Mouse (Mus musculus) cortical plate, adult 2 months (tissue): ENCODE data around the gene Lamp1. TPM values are rescaled to one million over a fixed set of nuclear protein-coding genes. Genes with fewer than 3 reads are reported as not detected.
A peak's percentile ranks its signal among the peaks of the same experiment; 100 is the strongest.
"Not testable (repeated sequence)": the region's sequence is repeated elsewhere in the genome, so short reads cannot be mapped to it uniquely, and the experiment has no call there.

Experiments used
- H3K27ac ChIP-seq: fragments of 200-500 bp; 2 replicates; pipeline ENCODE4 v1.5.1; 2012; ENCODE audit warnings: low read length, control low read depth, inconsistent platforms; ENCODE audit not compliant: insufficient read depth
- H3K4me1 ChIP-seq: fragments of 200-500 bp; 2 replicates; pipeline ENCODE4 v1.6.1; 2011; ENCODE audit warnings: low read length; ENCODE audit not compliant: control insufficient read depth, insufficient read depth
- H3K4me3 ChIP-seq: fragments of 200-500 bp; 2 replicates; pipeline ENCODE4 v1.5.1; 2011; ENCODE audit warnings: mild to moderate bottlenecking, low read length, control low read depth; ENCODE audit not compliant: insufficient read depth
- CTCF ChIP-seq: fragments of 200-500 bp; IDR thresholded peaks from 2 replicates; pipeline ENCODE4 v1.5.1; 2011; ENCODE audit warnings: mild to moderate bottlenecking, control low read depth, low read length; ENCODE audit not compliant: insufficient read depth; ENCODE audit errors: extremely low read depth
- POLR2A ChIP-seq: fragments of 200-500 bp; IDR thresholded peaks from 2 replicates; pipeline ENCODE4 v1.6.1; 2011; ENCODE audit warnings: mild to moderate bottlenecking, low read length, control low read depth; ENCODE audit not compliant: insufficient read depth; ENCODE audit errors: extremely low read depth
- polyA plus RNA-seq: library from polyadenylated mRNA; depleted of rRNA; stranded (reverse); fragments of >200 nt; gene quantifications from 2 replicates; pipeline ENCODE4 v1.2.3, GENCODE M21; 2012

Gene Lamp1
- polyA plus RNA-seq, 1 experiment = 453 TPM

- H3K4me1 ChIP-seq, H3K4me3 ChIP-seq, H3K27ac ChIP-seq: not testable (repeated sequence)
- TF ChIP-seq CTCF = peak; percentile 51
Measured at GRCm38 (mm10) chr8:13132220-13132619, 26.7 kb upstream of the Lamp1 start.

GRCm38 (mm10) chr8:13139641-13140182 lies 19.2 kb upstream of the Lamp1 start:
- H3K27ac ChIP-seq = no peak overlapping the region
- TF ChIP-seq POLR2A (no peak), CTCF (no peak)
- H3K4me3 ChIP-seq = no peak overlapping the region
- no peaks in the 10 kb centered on the region for H3K4me1 ChIP-seq

GRCm38 (mm10) chr8:13141681-13142080 lies 17.3 kb upstream of the Lamp1 start:
- Histone ChIP-seq H3K4me3 (no peak overlapping the region), H3K4me1 (no peaks in the 10 kb centered on the region), H3K27ac (no peak overlapping the region)
- TF ChIP-seq CTCF = no peak
- TF ChIP-seq POLR2A = no peak

DNA sequence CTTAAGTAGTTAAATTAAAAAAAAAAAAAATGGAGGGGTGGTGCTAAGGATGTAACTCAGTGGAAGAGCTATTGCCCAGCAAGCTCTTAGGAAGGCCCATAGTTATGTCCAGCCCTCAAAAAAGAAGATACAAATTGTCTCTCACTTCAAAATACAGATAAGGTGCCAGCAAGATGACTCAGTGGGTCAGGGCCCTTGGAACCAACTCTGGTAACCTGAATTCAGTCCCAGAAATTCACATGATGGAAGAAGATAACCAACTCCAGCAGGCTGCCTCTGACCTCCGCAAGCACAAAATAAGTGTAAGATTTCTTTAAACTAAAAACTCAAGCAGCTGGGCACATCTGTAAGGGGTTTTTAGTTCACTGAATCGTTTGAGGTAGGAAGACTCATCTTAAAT lies 10.5 kb upstream of the Lamp1 start:
- H3K4me1 ChIP-seq = no peaks in the 10 kb centered on the region
- no peak overlapping the region for H3K27ac ChIP-seq
- no peak overlapping the region for H3K4me3 ChIP-seq
- no peak for TF ChIP-seq POLR2A
- no peak for TF ChIP-seq CTCF

GRCm38 (mm10) chr8:13149287-13149686 lies 9.7 kb upstream of the Lamp1 start:
- no peaks in the 10 kb centered on the region for H3K4me1 ChIP-seq
- no peak overlapping the region for H3K27ac ChIP-seq
- TF ChIP-seq CTCF = no peak
- TF ChIP-seq POLR2A = no peak
- H3K4me3 ChIP-seq = no peak overlapping the region

DNA sequence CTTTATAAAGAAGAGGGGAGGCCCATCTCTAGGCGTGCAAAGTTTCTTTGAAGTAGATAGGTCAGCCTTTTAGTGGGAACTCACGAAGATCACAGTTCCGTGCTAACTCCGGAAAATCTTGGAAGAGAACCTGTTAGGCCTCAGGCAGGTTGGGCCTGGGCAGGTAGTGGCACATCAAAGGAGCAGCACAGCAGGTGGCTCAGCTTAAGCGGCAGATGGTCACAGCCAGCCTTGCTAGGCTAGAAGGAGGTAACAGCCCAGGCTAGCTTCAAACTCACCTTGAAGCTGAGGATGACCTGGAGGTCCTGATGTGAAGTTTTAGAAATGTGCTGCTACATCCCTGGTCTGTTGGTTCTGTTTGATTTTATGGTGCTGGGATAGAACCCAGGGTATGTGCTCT lies 9.1 kb upstream of the Lamp1 start:
- Histone ChIP-seq H3K27ac (no peak overlapping the region), H3K4me1 (no peaks in the 10 kb centered on the region), H3K4me3 (no peak overlapping the region)
- TF ChIP-seq CTCF (no peak), POLR2A (no peak)

GRCm38 (mm10) chr8:13150929-13151328 lies 8.0 kb upstream of the Lamp1 start:
- Histone ChIP-seq H3K4me3 (no peak overlapping the region), H3K27ac (no peak overlapping the region), H3K4me1 (no peaks in the 10 kb centered on the region)
- no peak for TF ChIP-seq POLR2A
- TF ChIP-seq CTCF = no peak

DNA sequence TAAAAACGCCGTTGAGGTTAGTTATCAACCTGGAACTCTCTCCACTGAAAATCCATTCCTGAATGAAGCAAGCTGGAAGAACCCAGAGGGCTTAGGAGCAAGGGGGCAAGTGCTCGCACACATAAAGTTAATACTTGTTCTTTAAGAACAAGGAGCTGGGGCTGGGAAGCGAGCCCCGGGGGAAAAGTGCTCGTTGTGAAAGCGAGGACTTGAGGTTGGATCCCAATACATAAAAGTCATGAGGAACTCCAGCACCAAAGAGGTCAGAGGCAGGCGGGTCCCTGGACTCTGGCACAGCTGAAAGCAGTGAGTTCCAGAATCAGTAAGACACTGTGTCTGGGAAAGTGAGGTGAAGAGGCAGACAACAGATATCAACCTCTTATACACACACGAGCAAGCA lies 4.9 kb upstream of the Lamp1 start:
- TF ChIP-seq CTCF (no peak), POLR2A (no peak)
- Histone ChIP-seq H3K4me3 (no peak overlapping the region), H3K4me1 (peaks cover 2% of the 10 kb centered on the region; the same call in 1 of the 2 replicates), H3K27ac (no peak overlapping the region)

- peaks cover 3% of the 10 kb centered on the region for H3K4me1 ChIP-seq
- TF ChIP-seq POLR2A (no peak), CTCF (no peak)
- H3K27ac ChIP-seq = no peak overlapping the region
- no peak overlapping the region for H3K4me3 ChIP-seq
Measured at GRCm38 (mm10) chr8:13155358-13155757, 3.6 kb upstream of the Lamp1 start.

DNA sequence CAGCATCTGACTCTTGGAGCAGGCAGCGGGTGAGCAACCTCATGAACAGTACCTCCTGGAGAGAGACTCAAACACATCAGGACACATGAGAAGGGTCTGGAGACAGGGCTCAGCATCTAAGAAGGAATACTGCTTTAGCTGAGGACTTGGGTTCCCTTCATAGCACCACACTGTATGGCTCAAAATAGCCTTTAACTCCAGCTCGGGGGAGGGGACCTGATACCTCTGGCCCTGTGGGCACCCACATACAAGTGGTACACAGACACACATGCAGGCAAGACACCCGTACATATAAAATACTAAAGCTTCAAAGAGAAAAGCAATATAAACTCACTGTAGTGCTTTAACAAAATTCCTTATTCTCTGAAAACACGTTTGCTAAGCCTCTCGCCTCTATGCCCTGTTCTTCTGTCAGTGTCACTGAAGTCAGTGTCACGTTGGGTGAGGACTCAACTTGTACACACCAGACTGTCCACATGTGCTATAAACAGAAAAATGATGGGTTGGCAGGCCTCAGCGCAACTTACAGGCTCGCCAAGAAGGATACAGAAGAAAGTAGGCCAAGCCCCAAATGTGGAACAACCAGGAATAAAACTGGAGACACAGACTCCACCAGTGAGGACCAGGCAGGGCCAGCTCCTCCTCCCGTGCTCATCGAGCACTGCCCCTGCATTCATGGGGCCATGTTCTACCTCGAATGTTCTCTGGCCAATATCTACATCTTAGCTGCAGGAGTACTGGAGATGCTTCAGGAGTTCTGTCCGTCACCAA lies 2.4 kb upstream of the Lamp1 start:
- TF ChIP-seq POLR2A (0 out of 2 replicates have a peak, but pooled peaks have one; percentile 16), CTCF (no peak)
- H3K27ac ChIP-seq = no peak overlapping the region
- H3K4me3 ChIP-seq = no peak overlapping the region
- peaks cover 4% of the 10 kb centered on the region for H3K4me1 ChIP-seq
